Mouse (Mus musculus): ENCODE results near the gene Phf2. TPM values are rescaled to one million over a fixed set of nuclear protein-coding genes. Genes with fewer than 3 reads are reported as not detected.

Gene Phf2
- polyA plus RNA-seq, 1 experiment from 2014 or later = 2.7 TPM

DNA sequence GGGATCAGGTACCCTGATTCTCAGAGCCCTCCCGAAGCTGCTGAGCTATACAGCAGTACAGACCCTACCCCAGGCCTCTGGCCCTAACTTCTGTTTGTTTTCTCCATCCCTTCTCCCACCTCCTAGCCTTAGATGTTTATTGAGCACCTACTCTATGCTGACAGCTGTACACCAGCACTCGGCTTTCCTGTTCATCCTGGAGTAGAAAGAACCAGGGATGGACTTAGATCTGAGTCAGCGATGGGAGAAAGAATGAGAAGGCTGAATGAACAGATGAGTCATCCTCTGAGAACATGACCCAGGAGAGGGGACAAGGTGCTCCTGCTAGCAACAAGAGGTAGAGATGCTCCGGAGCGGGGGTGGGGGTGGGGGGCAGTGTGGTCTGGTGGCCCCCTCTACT, 1.8 kb upstream of the Phf2 start:
- WGBS = 62% methylated on average over 5 of the region's 5 CpGs
- H3K27ac ChIP-seq (replicated peaks) = peak overlapping the region; percentile 30; the same call in 1 of the 2 replicates
- no peak overlapping the region for H3K4me2 ChIP-seq (replicated peaks; ENCODE audit: low read depth)
- DNase-seq (ENCODE audit: low spot score) (no peak), ATAC-seq (ENCODE audit: low FRiP score, low TSS enrichment) (peak; percentile 55)
- no peaks in the 10 kb centered on the region for H3K36me3 ChIP-seq (ENCODE audit: control insufficient read depth, insufficient read depth, low read length)
- no peaks in the 10 kb centered on the region for H3K9me3 ChIP-seq (ENCODE audit: control insufficient read depth, low read length)
- peaks cover 19% of the 10 kb centered on the region for H3K4me1 ChIP-seq (replicated peaks; ENCODE audit: control insufficient read depth, insufficient read depth)
- H3K9ac ChIP-seq (ENCODE audit: low read length) = no peak overlapping the region
- no peaks in the 10 kb centered on the region for H3K27me3 ChIP-seq (ENCODE audit: control insufficient read depth, insufficient read depth, low read length)
- H3K4me3 ChIP-seq (ENCODE audit: low read depth, low read length) = no peak overlapping the region
- no peak for TF ChIP-seq EP300 (optimal IDR thresholded peaks at IDR 0.05)
- TF ChIP-seq CTCF (IDR thresholded peaks at IDR 0.05; ENCODE audit: low read depth) = no peak

DNA sequence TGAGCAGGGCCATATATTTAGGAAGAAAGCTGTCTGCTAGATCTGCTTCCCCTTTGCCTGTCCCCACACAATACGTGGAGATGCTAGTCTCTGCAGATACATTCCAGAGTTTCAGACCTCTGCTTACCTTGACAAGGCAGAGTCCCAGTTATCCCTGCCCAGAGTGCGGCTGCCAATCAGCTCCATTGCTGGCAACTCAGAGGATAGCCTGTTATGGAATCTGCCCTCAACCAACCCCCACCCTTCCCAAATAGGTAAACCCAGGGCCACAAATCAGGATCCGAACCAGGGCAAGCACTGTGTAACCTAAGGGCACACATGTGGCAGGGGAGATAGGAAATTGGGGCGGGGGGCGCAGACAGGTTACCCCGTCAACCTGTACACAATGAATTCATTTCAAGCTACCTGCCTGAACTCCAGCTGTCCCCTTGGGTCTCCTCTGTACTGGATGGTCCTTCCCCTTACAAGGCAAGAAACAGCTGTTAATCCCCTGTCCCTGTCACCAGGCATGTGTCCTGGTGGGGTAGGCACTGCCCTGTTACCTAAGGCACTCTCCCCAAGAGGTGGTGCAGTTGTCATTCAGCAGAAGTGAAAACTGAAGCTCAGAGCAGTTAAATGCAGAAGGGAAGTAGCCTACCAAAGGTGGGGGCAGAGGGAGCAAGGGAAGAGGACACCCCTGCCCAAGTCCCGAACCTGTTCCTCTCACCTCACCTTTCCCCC, 1.1 kb upstream of the Phf2 start:
- 56% methylated on average over 7 of the region's 7 CpGs for WGBS
- H3K4me3 ChIP-seq (ENCODE audit: low read depth, low read length) = peak overlapping the region; percentile 81
- H3K27ac ChIP-seq (replicated peaks) = peak overlapping the region; percentile 97
- ATAC-seq (ENCODE audit: low FRiP score, low TSS enrichment) = no peak
- peak; percentile 18; the same call in 1 of the 2 replicates for TF ChIP-seq CTCF (IDR thresholded peaks at IDR 0.05; ENCODE audit: low read depth)
- TF ChIP-seq EP300 (optimal IDR thresholded peaks at IDR 0.05) = no peak
- peak overlapping the region; percentile 100 for H3K9ac ChIP-seq (ENCODE audit: low read length)
- peak overlapping the region; percentile 94 for H3K4me2 ChIP-seq (replicated peaks; ENCODE audit: low read depth)
- no peak for DNase-seq (ENCODE audit: low spot score)
- no peaks in the 10 kb centered on the region for H3K27me3 ChIP-seq (ENCODE audit: control insufficient read depth, insufficient read depth, low read length)
- no peaks in the 10 kb centered on the region for H3K36me3 ChIP-seq (ENCODE audit: control insufficient read depth, insufficient read depth, low read length)
- H3K4me1 ChIP-seq (replicated peaks; ENCODE audit: control insufficient read depth, insufficient read depth) = peaks cover 19% of the 10 kb centered on the region
- H3K9me3 ChIP-seq (ENCODE audit: control insufficient read depth, low read length) = no peaks in the 10 kb centered on the region

DNA sequence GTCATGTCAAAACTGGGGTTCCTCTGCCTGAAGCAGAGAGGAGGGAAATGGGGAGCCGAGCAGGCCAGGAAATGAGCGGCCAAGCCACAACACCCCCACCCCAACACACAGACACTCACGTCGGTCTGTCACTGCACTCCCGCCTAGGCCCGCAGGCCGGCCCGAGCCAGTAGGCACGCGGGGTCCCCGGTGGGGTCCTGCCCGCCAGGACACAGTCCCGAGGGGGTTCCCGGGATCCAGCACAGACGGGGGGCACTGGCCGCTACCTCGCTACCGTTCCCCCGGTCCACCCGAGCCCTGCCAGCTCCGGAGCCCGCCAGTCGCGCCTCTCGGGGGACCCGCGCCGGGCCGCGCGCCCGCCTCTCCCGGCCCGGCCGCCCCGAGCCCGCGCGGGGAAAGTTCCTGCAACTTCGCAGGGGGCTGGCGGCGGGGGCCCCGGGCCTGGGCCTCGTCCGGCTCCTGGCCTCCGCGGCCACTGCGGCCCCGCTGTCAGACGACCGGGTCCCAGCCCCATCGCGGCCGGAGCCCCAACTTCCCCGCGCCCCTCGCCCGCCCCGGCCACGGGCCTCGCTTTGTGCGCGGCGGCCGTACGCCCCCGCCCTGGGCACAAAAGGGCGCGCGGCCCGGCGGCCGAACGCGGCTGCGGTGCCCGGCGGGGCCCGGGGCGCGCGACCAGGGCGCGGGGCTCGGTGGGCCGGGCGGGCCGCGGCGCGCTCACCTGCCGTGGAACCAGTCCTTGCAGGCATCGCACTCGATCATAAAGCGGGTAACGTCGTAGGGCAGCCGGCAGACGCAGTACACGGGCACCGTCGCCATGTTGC, 759 bp downstream of the Phf2 start:
- Histone ChIP-seq H3K27me3 (ENCODE audit: control insufficient read depth, insufficient read depth, low read length) (no peaks in the 10 kb centered on the region), H3K9ac (ENCODE audit: low read length) (peak overlapping the region; percentile 100), H3K4me1 (replicated peaks; ENCODE audit: control insufficient read depth, insufficient read depth) (peaks cover 19% of the 10 kb centered on the region), H3K9me3 (ENCODE audit: control insufficient read depth, low read length) (no peaks in the 10 kb centered on the region), H3K27ac (replicated peaks) (peak overlapping the region; percentile 97), H3K4me3 (ENCODE audit: low read depth, low read length) (peak overlapping the region; percentile 83), H3K4me2 (replicated peaks; ENCODE audit: low read depth) (peak overlapping the region; percentile 94), H3K36me3 (ENCODE audit: control insufficient read depth, insufficient read depth, low read length) (no peaks in the 10 kb centered on the region)
- TF ChIP-seq EP300 (optimal IDR thresholded peaks at IDR 0.05) (no peak), CTCF (IDR thresholded peaks at IDR 0.05; ENCODE audit: low read depth) (no peak)
- WGBS = under 1% methylated on average over 48 of the region's 102 CpGs
- DNase-seq (ENCODE audit: low spot score) (peak; percentile 50), ATAC-seq (ENCODE audit: low FRiP score, low TSS enrichment) (peak; percentile 30)

DNA sequence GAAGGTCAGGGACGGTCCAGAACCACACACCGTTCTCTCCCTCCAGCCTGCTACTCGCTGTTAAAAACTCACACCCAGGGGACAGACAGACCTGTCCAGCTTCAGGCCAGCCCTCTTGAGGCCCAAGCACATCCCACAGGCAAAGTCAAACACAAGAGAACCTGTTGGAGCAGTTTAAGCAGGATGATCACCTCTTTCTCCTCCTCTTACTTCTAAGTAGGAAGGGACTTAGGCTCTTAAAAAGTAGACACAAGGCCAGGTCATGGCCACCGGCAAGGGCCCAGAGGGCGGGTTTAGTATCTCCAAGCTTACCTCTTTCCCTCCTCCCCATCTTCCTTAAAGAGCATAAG, 1.3 kb downstream of the Phf2 start:
- Histone ChIP-seq H3K9me3 (ENCODE audit: control insufficient read depth, low read length) (no peaks in the 10 kb centered on the region), H3K9ac (ENCODE audit: low read length) (peak overlapping the region; percentile 100), H3K27ac (replicated peaks) (peak overlapping the region; percentile 97), H3K27me3 (ENCODE audit: control insufficient read depth, insufficient read depth, low read length) (no peaks in the 10 kb centered on the region), H3K4me3 (ENCODE audit: low read depth, low read length) (peak overlapping the region; percentile 83), H3K4me1 (replicated peaks; ENCODE audit: control insufficient read depth, insufficient read depth) (peaks cover 19% of the 10 kb centered on the region), H3K4me2 (replicated peaks; ENCODE audit: low read depth) (peak overlapping the region; percentile 94), H3K36me3 (ENCODE audit: control insufficient read depth, insufficient read depth, low read length) (no peaks in the 10 kb centered on the region)
- TF ChIP-seq EP300 (optimal IDR thresholded peaks at IDR 0.05) (no peak), CTCF (IDR thresholded peaks at IDR 0.05; ENCODE audit: low read depth) (no peak)
- WGBS = 2% methylated on average over 5 of the region's 5 CpGs
- peak; percentile 44 for DNase-seq (ENCODE audit: low spot score)
- peak; percentile 41 for ATAC-seq (ENCODE audit: low FRiP score, low TSS enrichment)

DNA sequence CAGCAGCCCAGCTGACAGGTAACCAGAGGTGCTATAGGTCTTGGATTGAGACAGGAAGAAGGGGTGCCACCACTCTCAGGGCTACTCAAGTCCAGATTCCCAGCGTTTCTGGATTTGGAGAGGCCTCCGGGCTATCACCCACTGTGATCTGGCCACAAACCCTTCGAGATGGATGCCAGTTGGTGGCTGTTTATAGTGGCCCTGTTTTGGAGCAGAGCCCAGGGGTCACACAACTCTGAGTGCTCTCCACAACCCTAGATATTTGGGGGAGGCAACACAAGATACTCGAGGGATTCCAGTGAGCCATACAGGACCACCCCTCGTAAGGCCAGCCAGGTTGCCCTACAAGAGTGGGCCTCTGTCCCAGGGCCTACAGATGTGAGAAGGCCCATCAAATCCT, 1.8 kb downstream of the Phf2 start:
- no peaks in the 10 kb centered on the region for H3K36me3 ChIP-seq (ENCODE audit: control insufficient read depth, insufficient read depth, low read length)
- ATAC-seq (ENCODE audit: low FRiP score, low TSS enrichment) (no peak), DNase-seq (ENCODE audit: low spot score) (no peak)
- H3K4me2 ChIP-seq (replicated peaks; ENCODE audit: low read depth) = peak overlapping the region; percentile 94
- TF ChIP-seq EP300 (optimal IDR thresholded peaks at IDR 0.05) = no peak
- no peak for TF ChIP-seq CTCF (IDR thresholded peaks at IDR 0.05; ENCODE audit: low read depth)
- no peaks in the 10 kb centered on the region for H3K27me3 ChIP-seq (ENCODE audit: control insufficient read depth, insufficient read depth, low read length)
- peak overlapping the region; percentile 97 for H3K27ac ChIP-seq (replicated peaks)
- 22% methylated on average over 5 of the region's 5 CpGs for WGBS
- peaks cover 19% of the 10 kb centered on the region for H3K4me1 ChIP-seq (replicated peaks; ENCODE audit: control insufficient read depth, insufficient read depth)
- peak overlapping the region; percentile 83 for H3K4me3 ChIP-seq (ENCODE audit: low read depth, low read length)
- no peaks in the 10 kb centered on the region for H3K9me3 ChIP-seq (ENCODE audit: control insufficient read depth, low read length)
- peak overlapping the region; percentile 100 for H3K9ac ChIP-seq (ENCODE audit: low read length)

Data from stomach, postnatal 0 days (tissue).